ENCODE assay signal across 11 mouse cellular contexts in genomic region chr16:4727963-4728362, GRCm38 (mm10). TPM values are rescaled to one million over a fixed set of nuclear protein-coding genes. Genes with fewer than 3 reads are reported as not detected.
DNase-seq lines count a peak whose midpoint lies in the region; ATAC-seq and TF ChIP-seq lines count a peak whose summit lies in the region.
"Had no signal": no experiment of that assay in that cellular context is flagged by ENCODE, and none has a peak within 500 bp of the region (broad histone marks: within the 10 kb centered on the region; RNA-seq: fewer than 3 reads in every experiment).

No protein-coding gene starts in this region.

- peaks cover 12% of the 10 kb centered on the region for H3K4me1 ChIP-seq in liver, adult 2 months (ENCODE audit: control insufficient read depth, insufficient read depth, low read length)
- H3K4me1 ChIP-seq in embryonic fibroblast, embryonic 13.5 days (ENCODE audit: control insufficient read depth, insufficient read depth, low read length): no peaks in the 10 kb centered on the region
- peaks cover 45% of the 10 kb centered on the region for H3K4me1 ChIP-seq in liver, embryonic 13.5 days (replicated peaks)

- peaks cover 30% of the 10 kb centered on the region; the same call in 1 of the 2 replicates for H3K79me2 ChIP-seq in liver, adult 2 months (ENCODE audit: control insufficient read depth, insufficient read depth, low read length)

- H3K4me2 ChIP-seq in liver, embryonic 13.5 days: peak overlapping the region; percentile 91

- ATAC-seq in liver, embryonic 13.5 days (ENCODE audit: low read depth): no peak
- ATAC-seq: inflammation-experienced regulatory T-cells, adult 6 months had no signal

- H3K36me3 ChIP-seq in liver, adult 2 months (ENCODE audit: control insufficient read depth, insufficient read depth, low read length): no peaks in the 10 kb centered on the region; the same call in 1 of the 2 replicates
- no peaks in the 10 kb centered on the region for H3K36me3 ChIP-seq in liver, embryonic 13.5 days
- H3K36me3 ChIP-seq: stomach, embryonic 15.5 days had no signal

- TF ChIP-seq CTCF in liver, adult 2 months (IDR thresholded peaks at IDR 0.05; ENCODE audit: low read depth, low read length): no peak
- TF ChIP-seq CTCF in embryonic fibroblast, embryonic 13.5 days (IDR thresholded peaks at IDR 0.05; ENCODE audit: borderline replicate concordance, insufficient read depth, low read length): no peak

- H3K27me3 ChIP-seq in liver, adult 2 months (ENCODE audit: control insufficient read depth, insufficient read depth, low read length): no peaks in the 10 kb centered on the region
- no peaks in the 10 kb centered on the region for H3K27me3 ChIP-seq in liver, embryonic 13.5 days
- H3K27me3 ChIP-seq: stomach, embryonic 15.5 days had no signal

- no peak overlapping the region for H3K4me3 ChIP-seq in liver, adult 2 months (ENCODE audit: insufficient read depth, low read depth, low read length)
- no peak overlapping the region for H3K4me3 ChIP-seq in embryonic fibroblast, embryonic 13.5 days (ENCODE audit: insufficient read depth, low read length)
- no peak overlapping the region for H3K4me3 ChIP-seq in liver, embryonic 13.5 days (replicated peaks)

- TF ChIP-seq POLR2A in liver, adult 2 months (IDR thresholded peaks at IDR 0.05; ENCODE audit: extremely low read depth, insufficient read depth, low read length): no peak
- TF ChIP-seq POLR2A in embryonic fibroblast, embryonic 13.5 days (IDR thresholded peaks at IDR 0.05; ENCODE audit: low read depth, low read length): no peak

- H3K27ac ChIP-seq in liver, adult 2 months (replicated peaks; ENCODE audit: insufficient read depth, low read depth, low read length): no peak overlapping the region
- H3K27ac ChIP-seq in embryonic fibroblast, embryonic 13.5 days (ENCODE audit: insufficient read depth, low read length): peak overlapping the region; percentile 42
- no peak overlapping the region for H3K27ac ChIP-seq in liver, embryonic 13.5 days
- H3K27ac ChIP-seq: stomach, embryonic 15.5 days had no signal

- H3K9me3 ChIP-seq in liver, embryonic 13.5 days (replicated peaks): no peaks in the 10 kb centered on the region
- H3K9me3 ChIP-seq: stomach, embryonic 15.5 days had no signal

- no peak overlapping the region for H3K9ac ChIP-seq in liver, adult 2 months (ENCODE audit: low read depth, low read length)
- H3K9ac ChIP-seq in liver, embryonic 13.5 days: no peak overlapping the region
- H3K9ac ChIP-seq: stomach, embryonic 15.5 days had no signal

- DNase-seq in adrenal gland, postnatal 10 days: peak; percentile 25
- DNase-seq in adrenal gland, adult 8-10 months: no peak
- peak; percentile 56 for DNase-seq in liver, adult 2 months (ENCODE audit: extremely low read depth, low read depth, low spot score)
- no peak for DNase-seq in liver
- no peak for DNase-seq in liver, embryonic 13.5 days
- no peak for DNase-seq in spleen, adult 12 weeks (ENCODE audit: low spot score)
- DNase-seq in embryo, embryonic 10.5 days (ENCODE audit: low spot score): no peak
- DNase-seq: midbrain, embryonic 14.5 days had no signal

- 18% methylated on average over 1 of the region's 1 CpGs for WGBS in liver, adult 2 months
- 13% methylated on average over 1 of the region's 1 CpGs for WGBS in liver, embryonic 13.5 days (ENCODE audit: insufficient replicate concordance)

RNA-seq across cellular contexts. Expression of gene Hmox2, which starts 1.8 kb away (rescaled TPM):
- total RNA-seq in adrenal gland, postnatal 10 days (2021): 10 to 100 TPM; 93.5 to 97.5 TPM
- 100 to 1,000 TPM in 1 of 4 experiments, 10 to 100 TPM in 3; 89.6 to 120 (median 94.1) TPM for total RNA-seq in adrenal gland, adult 8-10 months (2022)
- total RNA-seq in liver, adult 2 months (2014; rRNA removed): 40.7 and 52.9 TPM in 2 replicates
- polyA plus RNA-seq in liver, adult 2 months (2012; rRNA removed): 25.4 and 28.3 TPM in 2 replicates
- polyA plus RNA-seq in embryonic fibroblast, embryonic 13.5 days (2011; ENCODE audit: insufficient read length, low read depth, missing spikeins): 47.7 and 50.0 TPM in 2 replicates
- 38.9 and 40.1 TPM in 2 replicates for polyA plus RNA-seq in liver, embryonic 13.5 days (2015; fragmentation: Nextera tagmentation; extraction: Ambion mirVana)

RNA-seq across cellular contexts. Expression of gene Nmral1, which starts 8.8 kb away (rescaled TPM):
- 10 to 100 TPM; 11.6 to 14.4 TPM for total RNA-seq in adrenal gland, postnatal 10 days (2021)
- total RNA-seq in adrenal gland, adult 8-10 months (2022): 1 to 10 TPM; 2.3 to 9.0 (median 4.8) TPM
- total RNA-seq in liver, adult 2 months (2014; rRNA removed): 10.0 and 11.2 TPM in 2 replicates
- 4.8 and 7.8 TPM in 2 replicates for polyA plus RNA-seq in liver, adult 2 months (2012; rRNA removed)
- 9.7 and 14.8 TPM in 2 replicates for polyA plus RNA-seq in embryonic fibroblast, embryonic 13.5 days (2011; ENCODE audit: insufficient read length, low read depth, missing spikeins)
- polyA plus RNA-seq in liver, embryonic 13.5 days (2015; fragmentation: Nextera tagmentation; extraction: Ambion mirVana): 48.0 and 48.2 TPM in 2 replicates

RNA-seq across cellular contexts. Expression of gene Coro7, which starts 48.4 kb away (rescaled TPM):
- 10 to 100 TPM; 27.9 to 38.7 TPM for total RNA-seq in adrenal gland, postnatal 10 days (2021)
- total RNA-seq in adrenal gland, adult 8-10 months (2022): 10 to 100 TPM; 23.1 to 41.9 (median 36.7) TPM
- 6.1 and 8.5 TPM in 2 replicates for total RNA-seq in liver, adult 2 months (2014; rRNA removed)
- 17.3 and 22.7 TPM in 2 replicates for polyA plus RNA-seq in liver, adult 2 months (2012; rRNA removed)
- 17.7 and 23.3 TPM in 2 replicates for polyA plus RNA-seq in embryonic fibroblast, embryonic 13.5 days (2011; ENCODE audit: insufficient read length, low read depth, missing spikeins)
- 7.0 and 9.9 TPM in 2 replicates for polyA plus RNA-seq in liver, embryonic 13.5 days (2015; fragmentation: Nextera tagmentation; extraction: Ambion mirVana)

Comparison
In these comparisons a context has a peak if more than half of its experiments do, and no peak if none do; other contexts are left out.
1. DNase-seq: peak in adrenal gland, postnatal 10 days (single experiment) and liver, adult 2 months (single experiment); none in adrenal gland, adult 8-10 months (single experiment), liver (single experiment), liver, embryonic 13.5 days (single experiment), spleen, adult 12 weeks (single experiment) and embryo, embryonic 10.5 days (single experiment).